Comparison of ENCODE assay signal across 12 mouse cellular contexts in genomic region chr16:72688185-72688681, GRCm38 (mm10).
DNase-seq lines count a peak whose midpoint lies in the region; ATAC-seq lines count a peak whose summit lies in the region.
"Had no signal": no experiment of that assay in that cellular context is flagged by ENCODE, and none has a peak within 500 bp of the region (broad histone marks: within the 10 kb centered on the region; RNA-seq: fewer than 3 reads in every experiment).

No protein-coding gene starts in this region.

- no peaks in the 10 kb centered on the region for H3K36me3 ChIP-seq in midbrain, embryonic 10.5 days
- no peaks in the 10 kb centered on the region for H3K36me3 ChIP-seq in midbrain, embryonic 11.5 days (ENCODE audit: control insufficient read depth, insufficient read depth, low read length)
- H3K36me3 ChIP-seq in stomach, embryonic 15.5 days: no peaks in the 10 kb centered on the region
- H3K36me3 ChIP-seq: heart, embryonic 15.5 days had no signal

- no peak for ATAC-seq in midbrain, embryonic 11.5 days (ENCODE audit: low FRiP score)
- peak; percentile 52; the same call in 1 of the 2 replicates for ATAC-seq in stomach, embryonic 15.5 days (ENCODE audit: insufficient read depth, low FRiP score, low read depth)

- no peak overlapping the region for H3K9ac ChIP-seq in midbrain, embryonic 11.5 days (ENCODE audit: low read length)
- H3K9ac ChIP-seq in stomach, embryonic 15.5 days: no peak overlapping the region
- H3K9ac ChIP-seq: heart, embryonic 15.5 days had no signal

- WGBS in midbrain, embryonic 10.5 days: 70% methylated on average over 6 of the region's 6 CpGs
- WGBS in midbrain, embryonic 11.5 days: 67% methylated on average over 6 of the region's 6 CpGs
- WGBS in stomach, embryonic 15.5 days: 76% methylated on average over 6 of the region's 6 CpGs

- no peak overlapping the region for H3K4me2 ChIP-seq in midbrain, embryonic 11.5 days
- H3K4me2 ChIP-seq in stomach, embryonic 15.5 days: no peak overlapping the region
- H3K4me2 ChIP-seq: heart, embryonic 15.5 days had no signal

- no peak for DNase-seq in midbrain, embryonic 10.5 days (ENCODE audit: low spot score)
- DNase-seq in midbrain, embryonic 11.5 days (ENCODE audit: low spot score, missing footprints): no peak
- peak; percentile 29 to 48 for DNase-seq in adrenal gland, postnatal 36 days
- peak; percentile 54 for DNase-seq in liver
- no peak for DNase-seq in kidney, postnatal 25 days
- no peak for DNase-seq in heart, postnatal 10 days
- DNase-seq: cerebellum, adult 11-12 months; lung, adult 2 months; retina, postnatal 1 day had no signal

- H3K4me1 ChIP-seq in midbrain, embryonic 10.5 days: peaks cover 68% of the 10 kb centered on the region
- peaks cover 24% of the 10 kb centered on the region for H3K4me1 ChIP-seq in midbrain, embryonic 11.5 days (ENCODE audit: control insufficient read depth, insufficient read depth, low read length)
- peaks cover 15% of the 10 kb centered on the region; the same call in 1 of the 2 replicates for H3K4me1 ChIP-seq in stomach, embryonic 15.5 days
- H3K4me1 ChIP-seq: megakaryocyte, embryonic 14.5 days had no signal

- H3K9me3 ChIP-seq in midbrain, embryonic 10.5 days (replicated peaks): no peaks in the 10 kb centered on the region
- no peaks in the 10 kb centered on the region for H3K9me3 ChIP-seq in midbrain, embryonic 11.5 days (ENCODE audit: control insufficient read depth, low read length)
- no peaks in the 10 kb centered on the region for H3K9me3 ChIP-seq in stomach, embryonic 15.5 days
- H3K9me3 ChIP-seq: heart, embryonic 15.5 days had no signal

- intact Hi-C loops in heart, postnatal 10 days (cut with DNase I): no loop called here

- peaks cover 23% of the 10 kb centered on the region for H3K27me3 ChIP-seq in midbrain, embryonic 10.5 days (ENCODE audit: low read depth, poor library complexity, severe bottlenecking)
- no peaks in the 10 kb centered on the region for H3K27me3 ChIP-seq in midbrain, embryonic 11.5 days (ENCODE audit: control insufficient read depth, insufficient read depth, low read length)
- no peaks in the 10 kb centered on the region for H3K27me3 ChIP-seq in stomach, embryonic 15.5 days (replicated peaks)
- H3K27me3 ChIP-seq: heart, embryonic 15.5 days; megakaryocyte, embryonic 14.5 days had no signal

- peak overlapping the region; percentile 47; the same call in 1 of the 2 replicates for H3K27ac ChIP-seq in midbrain, embryonic 10.5 days (replicated peaks)
- H3K27ac ChIP-seq in midbrain, embryonic 11.5 days (ENCODE audit: low read depth, low read length): no peak overlapping the region
- peak overlapping the region; percentile 3; the same call in 1 of the 2 replicates for H3K27ac ChIP-seq in stomach, embryonic 15.5 days
- H3K27ac ChIP-seq: heart, embryonic 15.5 days had no signal

- no peak overlapping the region for H3K4me3 ChIP-seq in midbrain, embryonic 10.5 days
- H3K4me3 ChIP-seq in midbrain, embryonic 11.5 days (ENCODE audit: low read depth, low read length): no peak overlapping the region
- H3K4me3 ChIP-seq in stomach, embryonic 15.5 days (replicated peaks): no peak overlapping the region
- H3K4me3 ChIP-seq: heart, embryonic 15.5 days; megakaryocyte, embryonic 14.5 days had no signal

Comparison
In these comparisons a context has a peak if more than half of its experiments do, and no peak if none do; other contexts are left out.
1. DNase-seq: peak in adrenal gland, postnatal 36 days (2 of 2) and liver (single experiment); none in midbrain, embryonic 10.5 days (single experiment), midbrain, embryonic 11.5 days (single experiment), kidney, postnatal 25 days (0 of 2) and heart, postnatal 10 days (0 of 2).